ENCODE assay signal across 17 mouse cellular contexts in genomic region chr11:21166495-21167096, GRCm38 (mm10).
DNase-seq lines count a peak whose midpoint lies in the region; ATAC-seq and TF ChIP-seq lines count a peak whose summit lies in the region.
"Had no signal": no experiment of that assay in that cellular context is flagged by ENCODE, and none has a peak within 500 bp of the region (broad histone marks: within the 10 kb centered on the region; RNA-seq: fewer than 3 reads in every experiment).

No protein-coding gene starts in this region.

- 50% methylated on average over 2 of the region's 2 CpGs for WGBS in liver, embryonic 11.5 days
- 94% methylated on average over 2 of the region's 2 CpGs for WGBS in hindbrain, postnatal 0 days

- no peaks in the 10 kb centered on the region for H3K27me3 ChIP-seq in liver, embryonic 11.5 days (replicated peaks; ENCODE audit: control insufficient read depth, insufficient read depth, low read length)
- no peaks in the 10 kb centered on the region for H3K27me3 ChIP-seq in hindbrain, postnatal 0 days (ENCODE audit: insufficient read depth, low read length)
- H3K27me3 ChIP-seq: CH12.LX; lung, embryonic 15.5 days had no signal

- ATAC-seq in CD4-positive, CD25-positive, alpha-beta regulatory T cell, adult 4 months = peak; percentile 46
- peak; percentile 41 for ATAC-seq in activated CD4-positive, CD25-positive, alpha-beta regulatory T cell, adult 4 months
- peak; percentile 88 for ATAC-seq in liver, embryonic 11.5 days (replicated peaks; ENCODE audit: low FRiP score)
- peak; percentile 73 for ATAC-seq in megakaryocyte progenitor cell, adult 5-6 weeks (replicated peaks; ENCODE audit: poor library complexity)
- no peak for ATAC-seq in hindbrain, postnatal 0 days
- ATAC-seq: forebrain, embryonic 14.5 days had no signal

- no peak overlapping the region for H3K27ac ChIP-seq in liver, embryonic 11.5 days (ENCODE audit: low read depth, low read length)
- no peak overlapping the region for H3K27ac ChIP-seq in hindbrain, postnatal 0 days
- H3K27ac ChIP-seq: hindbrain, embryonic 14.5 days; lung, embryonic 15.5 days had no signal

- TF ChIP-seq CTCF in hindbrain, postnatal 0 days (IDR thresholded peaks at IDR 0.05; ENCODE audit: low read depth) = no peak

- no peaks in the 10 kb centered on the region for H3K36me3 ChIP-seq in liver, embryonic 11.5 days (ENCODE audit: control insufficient read depth, insufficient read depth, low read length)
- H3K36me3 ChIP-seq in hindbrain, postnatal 0 days (ENCODE audit: insufficient read depth, low read length) = no peaks in the 10 kb centered on the region
- H3K36me3 ChIP-seq: lung, embryonic 15.5 days had no signal

- H3K9ac ChIP-seq in liver, embryonic 11.5 days (ENCODE audit: low read depth, low read length) = no peak overlapping the region
- no peak overlapping the region for H3K9ac ChIP-seq in hindbrain, postnatal 0 days (replicated peaks; ENCODE audit: low read length)
- H3K9ac ChIP-seq: hindbrain, embryonic 14.5 days; lung, embryonic 15.5 days had no signal

- no peak overlapping the region for H3K4me3 ChIP-seq in liver, embryonic 11.5 days (ENCODE audit: low read depth, low read length)
- H3K4me3 ChIP-seq in hindbrain, postnatal 0 days (ENCODE audit: low read length) = no peak overlapping the region
- H3K4me3 ChIP-seq: lung, embryonic 15.5 days had no signal

- peaks cover 3% of the 10 kb centered on the region; the same call in 1 of the 2 replicates for H3K4me1 ChIP-seq in liver, embryonic 11.5 days (replicated peaks; ENCODE audit: control insufficient read depth, insufficient read depth, low read length)
- H3K4me1 ChIP-seq in hindbrain, postnatal 0 days (ENCODE audit: insufficient read depth, low read length) = no peaks in the 10 kb centered on the region; the same call in 1 of the 2 replicates

- no peak for DNase-seq in liver, embryonic 11.5 days (ENCODE audit: low spot score)
- DNase-seq in cerebellum, adult 11 months = no peak
- DNase-seq in hindbrain, postnatal 0 days (ENCODE audit: low spot score) = no peak
- no peak for DNase-seq in adrenal gland, postnatal 36 days
- DNase-seq: cerebellum, postnatal 10 days; gastrocnemius, postnatal 25 days; heart, postnatal 14 days; kidney, adult 2 months; kidney, postnatal 14 days had no signal

- no peaks in the 10 kb centered on the region; the same call in 1 of the 2 replicates for H3K9me3 ChIP-seq in liver, embryonic 11.5 days (ENCODE audit: control insufficient read depth, low read length)
- H3K9me3 ChIP-seq in hindbrain, postnatal 0 days (ENCODE audit: low read length) = no peaks in the 10 kb centered on the region
- H3K9me3 ChIP-seq: lung, embryonic 15.5 days had no signal

- H3K4me2 ChIP-seq in liver, embryonic 11.5 days = peak overlapping the region; percentile 2; the same call in 1 of the 2 replicates
- H3K4me2 ChIP-seq in hindbrain, postnatal 0 days (ENCODE audit: low read depth, low read length) = no peak overlapping the region
- H3K4me2 ChIP-seq: heart, embryonic 11.5 days; hindbrain, embryonic 14.5 days; lung, embryonic 15.5 days had no signal
